Mouse (Mus musculus) midbrain, embryonic 13.5 days (tissue): ENCODE data around the gene Prnp. TPM values are rescaled to one million over a fixed set of nuclear protein-coding genes. Genes with fewer than 3 reads are reported as not detected.
A peak's percentile ranks its signal among the peaks of the same experiment; 100 is the strongest.

Source experiments
- ATAC-seq: fragments of 200-750 bp; cut with Nextera tagmentation; 2 replicates; pipeline ENCODE4 v1.8.0; 2017; ENCODE audit warnings: mild to moderate bottlenecking, moderate TSS enrichment, moderate library complexity
- H3K27ac ChIP-seq: fragments of 300-500 bp; sonication (generic); 2 replicates; pipeline ENCODE4 v1.5.1; 2015; ENCODE audit warnings: inconsistent platforms, mild to moderate bottlenecking, moderate library complexity
- H3K27me3 ChIP-seq: fragments of 300-500 bp; sonication (generic); 2 replicates; pipeline ENCODE4 v1.6.1; 2015; ENCODE audit warnings: mild to moderate bottlenecking, inconsistent platforms
- H3K36me3 ChIP-seq: fragments of 300-500 bp; sonication (generic); 2 replicates; pipeline ENCODE4 v1.6.1; 2015; ENCODE audit warnings: mild to moderate bottlenecking, inconsistent platforms
- H3K4me1 ChIP-seq: fragments of 300-500 bp; sonication (generic); replicated peaks from 2 replicates; pipeline ENCODE4 v1.6.1; 2015; ENCODE audit warnings: inconsistent platforms
- H3K4me2 ChIP-seq: fragments of 300-500 bp; sonication (generic); replicated peaks from 2 replicates; pipeline ENCODE4 v1.6.1; 2015; ENCODE audit warnings: moderate library complexity, mild to moderate bottlenecking, inconsistent platforms
- H3K4me3 ChIP-seq: fragments of 300-500 bp; sonication (generic); replicated peaks from 2 replicates; pipeline ENCODE4 v1.5.1; 2015; ENCODE audit warnings: mild to moderate bottlenecking, inconsistent platforms
- H3K9ac ChIP-seq: fragments of 300-500 bp; sonication (generic); replicated peaks from 2 replicates; pipeline ENCODE4 v1.6.1; 2015; ENCODE audit warnings: mild to moderate bottlenecking, inconsistent platforms
- H3K9me3 ChIP-seq: fragments of 300-500 bp; sonication (generic); 2 replicates; pipeline ENCODE4 v1.6.1; 2016; ENCODE audit warnings: mild to moderate bottlenecking, inconsistent platforms
- WGBS: fragments of 180-500 bp; shearing (Covaris S2); methylation state at CpG from one replicate; pipeline ENCODE4 v1.1.7; 2015; 5-methylcytosine and 5-hydroxymethylcytosine counted together
- polyA plus RNA-seq: library from polyadenylated mRNA; unstranded; fragments of >200 nt; fragmentation: Nextera tagmentation; extraction: Ambion mirVana; gene quantifications from 2 replicates; pipeline ENCODE4 v1.2.1, GENCODE M21; 2015

Prnp gene
- polyA plus RNA-seq, 1 experiment from 2014 or later, result 109 TPM

GRCm38 (mm10) chr2:131908351-131908861 is 1.3 kb upstream of the Prnp start:
- H3K27me3 ChIP-seq, result no peaks in the 10 kb centered on the region
- no peaks in the 10 kb centered on the region for H3K36me3 ChIP-seq
- peaks cover 29% of the 10 kb centered on the region for H3K4me1 ChIP-seq
- WGBS, result 82% methylated on average over 7 of the region's 7 CpGs
- H3K4me3 ChIP-seq, result no peak overlapping the region
- no peak overlapping the region for H3K9ac ChIP-seq
- no peak overlapping the region for H3K27ac ChIP-seq
- H3K9me3 ChIP-seq, result no peaks in the 10 kb centered on the region
- H3K4me2 ChIP-seq, result no peak overlapping the region
- no peak for ATAC-seq

GRCm38 (mm10) chr2:131908906-131909305 is 822 bp upstream of the Prnp start:
- Histone ChIP-seq H3K4me3 (peak overlapping the region; percentile 60; the same call in 1 of the 2 replicates), H3K9ac (no peak overlapping the region), H3K27ac (no peak overlapping the region), H3K27me3 (no peaks in the 10 kb centered on the region), H3K4me1 (peaks cover 34% of the 10 kb centered on the region), H3K9me3 (no peaks in the 10 kb centered on the region), H3K36me3 (no peaks in the 10 kb centered on the region), H3K4me2 (peak overlapping the region; percentile 62)
- no peak for ATAC-seq
- WGBS, result 88% methylated on average over 1 of the region's 1 CpGs

GRCm38 (mm10) chr2:131910847-131911246 is 1.1 kb downstream of the Prnp start:
- Histone ChIP-seq H3K27ac (no peak overlapping the region), H3K9ac (peak overlapping the region; percentile 77), H3K4me3 (peak overlapping the region; percentile 60), H3K9me3 (no peaks in the 10 kb centered on the region), H3K27me3 (no peaks in the 10 kb centered on the region), H3K36me3 (no peaks in the 10 kb centered on the region), H3K4me1 (peaks cover 35% of the 10 kb centered on the region), H3K4me2 (peak overlapping the region; percentile 62)
- ATAC-seq, result no peak
- WGBS, result 38% methylated on average over 2 of the region's 2 CpGs

GRCm38 (mm10) chr2:131911341-131911740 is 1.6 kb downstream of the Prnp start:
- H3K4me3 ChIP-seq, result peak overlapping the region; percentile 60
- peaks cover 35% of the 10 kb centered on the region for H3K4me1 ChIP-seq
- H3K4me2 ChIP-seq, result peak overlapping the region; percentile 62
- 37% methylated on average over 4 of the region's 4 CpGs for WGBS
- H3K36me3 ChIP-seq, result peaks cover 2% of the 10 kb centered on the region
- no peaks in the 10 kb centered on the region for H3K9me3 ChIP-seq
- H3K9ac ChIP-seq, result peak overlapping the region; percentile 77; the same call in 1 of the 2 replicates
- ATAC-seq, result no peak
- no peaks in the 10 kb centered on the region for H3K27me3 ChIP-seq
- 0 out of 2 replicates have a peak overlapping the region, but pooled peaks have one; percentile 9 for H3K27ac ChIP-seq

- Histone ChIP-seq H3K27ac (no peak overlapping the region), H3K4me1 (peaks cover 35% of the 10 kb centered on the region), H3K4me3 (no peak overlapping the region), H3K4me2 (peak overlapping the region; percentile 62; the same call in 1 of the 2 replicates), H3K36me3 (peaks cover 10% of the 10 kb centered on the region), H3K27me3 (no peaks in the 10 kb centered on the region), H3K9me3 (no peaks in the 10 kb centered on the region), H3K9ac (no peak overlapping the region)
- ATAC-seq, result no peak
- WGBS, result 80% methylated on average over 8 of the region's 8 CpGs
Measured at GRCm38 (mm10) chr2:131912526-131913258, 3.0 kb downstream of the Prnp start.

- Histone ChIP-seq H3K27ac (no peak overlapping the region), H3K27me3 (no peaks in the 10 kb centered on the region), H3K36me3 (peaks cover 15% of the 10 kb centered on the region), H3K4me1 (peaks cover 11% of the 10 kb centered on the region), H3K4me3 (no peak overlapping the region), H3K9ac (no peak overlapping the region), H3K4me2 (no peak overlapping the region), H3K9me3 (no peaks in the 10 kb centered on the region)
- ATAC-seq, result peak; percentile 40; the same call in 1 of the 2 replicates
- WGBS, result 78% methylated on average over 7 of the region's 7 CpGs
Measured at GRCm38 (mm10) chr2:131932275-131932902, 22.7 kb downstream of the Prnp start.

GRCm38 (mm10) chr2:131933013-131933412 is 23.3 kb downstream of the Prnp start:
- Histone ChIP-seq H3K36me3 (peaks cover 16% of the 10 kb centered on the region), H3K27ac (no peak overlapping the region), H3K4me3 (no peak overlapping the region), H3K27me3 (no peaks in the 10 kb centered on the region), H3K4me1 (peaks cover 11% of the 10 kb centered on the region), H3K9me3 (no peaks in the 10 kb centered on the region), H3K4me2 (no peak overlapping the region), H3K9ac (no peak overlapping the region)
- 34% methylated on average over 6 of the region's 6 CpGs for WGBS
- ATAC-seq, result no peak

- no peaks in the 10 kb centered on the region for H3K27me3 ChIP-seq
- H3K36me3 ChIP-seq, result peaks cover 19% of the 10 kb centered on the region
- no peaks in the 10 kb centered on the region for H3K9me3 ChIP-seq
- H3K4me2 ChIP-seq, result no peak overlapping the region
- WGBS, result 47% methylated on average over 3 of the region's 3 CpGs
- no peak overlapping the region for H3K9ac ChIP-seq
- no peak for ATAC-seq
- H3K4me1 ChIP-seq, result peaks cover 11% of the 10 kb centered on the region
- no peak overlapping the region for H3K4me3 ChIP-seq
- H3K27ac ChIP-seq, result no peak overlapping the region
Measured at GRCm38 (mm10) chr2:131933598-131933997, 23.9 kb downstream of the Prnp start.

- Histone ChIP-seq H3K9ac (no peak overlapping the region), H3K4me1 (peaks cover 11% of the 10 kb centered on the region), H3K4me2 (no peak overlapping the region), H3K36me3 (peaks cover 19% of the 10 kb centered on the region), H3K27me3 (no peaks in the 10 kb centered on the region), H3K27ac (no peak overlapping the region), H3K9me3 (no peaks in the 10 kb centered on the region), H3K4me3 (no peak overlapping the region)
- WGBS, result 92% methylated on average over 2 of the region's 2 CpGs
- no peak for ATAC-seq
Measured at GRCm38 (mm10) chr2:131934243-131934642, 24.5 kb downstream of the Prnp start.

GRCm38 (mm10) chr2:131935390-131936105 is 25.8 kb downstream of the Prnp start:
- Histone ChIP-seq H3K27me3 (no peaks in the 10 kb centered on the region), H3K27ac (no peak overlapping the region), H3K4me3 (no peak overlapping the region), H3K4me2 (no peak overlapping the region), H3K36me3 (peaks cover 19% of the 10 kb centered on the region), H3K9ac (no peak overlapping the region), H3K4me1 (peaks cover 11% of the 10 kb centered on the region), H3K9me3 (no peaks in the 10 kb centered on the region)
- ATAC-seq, result no peak
- 86% methylated on average over 10 of the region's 10 CpGs for WGBS

- no peaks in the 10 kb centered on the region for H3K9me3 ChIP-seq
- no peak overlapping the region for H3K4me3 ChIP-seq
- no peak for ATAC-seq
- H3K4me2 ChIP-seq, result no peak overlapping the region
- peaks cover 19% of the 10 kb centered on the region for H3K36me3 ChIP-seq
- no peaks in the 10 kb centered on the region for H3K27me3 ChIP-seq
- WGBS, result 97% methylated on average over 10 of the region's 10 CpGs
- H3K9ac ChIP-seq, result no peak overlapping the region
- no peak overlapping the region for H3K27ac ChIP-seq
- H3K4me1 ChIP-seq, result peaks cover 11% of the 10 kb centered on the region
Measured at GRCm38 (mm10) chr2:131936410-131936809, 26.7 kb downstream of the Prnp start.
